Mouse (Mus musculus) ES-E14 (cell line): ENCODE results near the gene Cd4. TPM values are rescaled to one million over a fixed set of nuclear protein-coding genes. Genes with fewer than 3 reads are reported as not detected.
"Not testable (repeated sequence)": the region's sequence is repeated elsewhere in the genome, so short reads cannot be mapped to it uniquely, and the experiment has no call there.

Source experiments
- DNase-seq: peaks from one replicate; pipeline ENCODE4 v3.0.0-alpha.2; 2013; ENCODE audit warnings: low read depth, low spot score
- H3K27ac ChIP-seq: 2 replicates; pipeline ENCODE4 v1.5.1; 2012; ENCODE audit warnings: low read depth, mild to moderate bottlenecking, low read length, moderate library complexity, mixed read lengths; ENCODE audit not compliant: poor library complexity, insufficient read depth, severe bottlenecking
- H3K36me3 ChIP-seq: 2 replicates; pipeline ENCODE4 v1.6.1; 2012; ENCODE audit warnings: mild to moderate bottlenecking, low read length, moderate library complexity, mixed read lengths; ENCODE audit not compliant: control insufficient read depth, poor library complexity, insufficient read depth, severe bottlenecking
- H3K4me1 ChIP-seq, 2 experiments: fragments of 150-350 bp in 1 of 2; sonication (generic) in 1 of 2; 2 replicates each; pipeline ENCODE4 v1.6.1; 2012; ENCODE audit warnings: low read length in 2 of 2, mild to moderate bottlenecking in 1 of 2, mixed read lengths in 1 of 2; ENCODE audit not compliant: control insufficient read depth in 2 of 2, insufficient read depth in 2 of 2, poor library complexity in 1 of 2
- H3K4me3 ChIP-seq, 2 experiments: fragments of 150-350 bp in 1 of 2; sonication (generic) in 1 of 2; 2 replicates each; pipeline ENCODE4 v1.5.1; 2012; ENCODE audit warnings: low read length in 2 of 2, low read depth in 1 of 2, mild to moderate bottlenecking in 1 of 2, mixed read lengths in 1 of 2; ENCODE audit not compliant: insufficient read depth in 1 of 2, poor library complexity in 1 of 2, severe bottlenecking in 1 of 2
- H3K9ac ChIP-seq: 2 replicates; pipeline ENCODE4 v1.6.1; 2012; ENCODE audit warnings: low read depth, mild to moderate bottlenecking, low read length, mixed read lengths; ENCODE audit not compliant: poor library complexity, insufficient read depth, severe bottlenecking
- H3K9me3 ChIP-seq: fragments of 150-350 bp; sonication (generic); 2 replicates; pipeline ENCODE4 v1.6.1; 2012; ENCODE audit warnings: low read depth, mild to moderate bottlenecking, low read length; ENCODE audit not compliant: control insufficient read depth, insufficient read depth
- CHD2 ChIP-seq: IDR thresholded peaks from 2 replicates; pipeline ENCODE4 v1.6.1; 2014; ENCODE audit warnings: mild to moderate bottlenecking, low read depth, low read length, inconsistent platforms
- HCFC1 ChIP-seq: IDR thresholded peaks from 2 replicates; pipeline ENCODE4 v1.6.1; 2012; ENCODE audit warnings: low read length, inconsistent platforms, borderline replicate concordance; ENCODE audit not compliant: insufficient read depth
- MAFK ChIP-seq: IDR thresholded peaks from 2 replicates; pipeline ENCODE4 v1.6.1; 2014; ENCODE audit warnings: mild to moderate bottlenecking, low read depth, low read length, inconsistent platforms; ENCODE audit not compliant: insufficient read depth
- ZC3H11A ChIP-seq: IDR thresholded peaks from 2 replicates; pipeline ENCODE4 v1.6.1; 2012; ENCODE audit warnings: low read depth, mild to moderate bottlenecking, inconsistent platforms, low read length, borderline replicate concordance
- ZNF384 ChIP-seq: IDR thresholded peaks from 2 replicates; pipeline ENCODE4 v1.6.1; 2012; ENCODE audit warnings: low read depth, low read length, inconsistent platforms
- in situ Hi-C, 2 experiments: fragments of 600-800 bp; cut with MboI; formaldehyde crosslinking; loops; one replicate each; pipeline ENCODE4 v1.15.1; 2025; ENCODE audit warnings: low sequenced_read_pairs in 2 of 2, inconsistent platforms in 1 of 2; ENCODE audit not compliant: unreplicated experiment in 2 of 2
- total RNA-seq: library from RNA; depleted of rRNA; stranded (reverse); fragments of 300-350 nt; gene quantifications from 2 replicates; pipeline ENCODE4 v1.2.3, GENCODE M21; 2012

Cd4 gene
- total RNA-seq, 1 experiment = 0.49 TPM

GRCm38 (mm10) chr6:124831649-124832048 is 56.4 kb downstream of the Cd4 start:
- Histone ChIP-seq H3K9me3 (no peaks in the 10 kb centered on the region), H3K9ac (peak overlapping the region; percentile 21; the same call in 1 of the 2 replicates), H3K36me3 (peaks cover 28% of the 10 kb centered on the region), H3K4me3 (peak overlapping the region; percentile 14 to 31; a peak in 3 of 4 replicates), H3K27ac (no peak overlapping the region; the same call in 1 of the 2 replicates), H3K4me1 (peaks cover 2 to 12% of the 10 kb centered on the region in 2 experiments; a peak in 2 of 4 replicates)
- TF ChIP-seq HCFC1 = no peak
- TF ChIP-seq MAFK = no peak
- TF ChIP-seq ZC3H11A = no peak
- TF ChIP-seq ZNF384 = no peak
- TF ChIP-seq CHD2 = no peak
- in situ Hi-C loops = no loop called here
- peak; percentile 59 for DNase-seq

DNA sequence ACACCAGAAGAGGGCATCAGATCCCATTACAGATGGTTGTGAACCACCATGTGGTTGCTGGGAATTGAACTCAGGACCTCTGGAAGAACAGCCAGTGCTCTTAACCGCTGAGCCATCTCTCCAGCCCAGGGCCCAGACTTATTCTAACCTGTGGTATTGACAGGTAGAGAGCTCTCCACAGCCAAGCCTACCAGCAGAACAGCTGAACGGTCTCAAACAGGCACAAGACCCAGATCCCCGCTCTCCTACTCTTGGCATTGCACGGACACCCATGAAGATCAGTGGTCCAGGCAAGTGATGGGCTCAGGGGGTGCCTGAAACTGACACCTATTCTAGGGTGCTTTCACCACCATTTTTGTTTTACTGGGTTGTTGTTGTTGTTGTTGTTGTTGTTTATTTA is 56.8 kb downstream of the Cd4 start:
- peaks cover 29% of the 10 kb centered on the region for H3K36me3 ChIP-seq
- peaks cover 2 to 12% of the 10 kb centered on the region in 2 experiments; a peak in 2 of 4 replicates for H3K4me1 ChIP-seq
- peak overlapping the region; percentile 19 to 31; a peak in 2 of 4 replicates for H3K4me3 ChIP-seq
- in situ Hi-C loops, H3K9me3 ChIP-seq, DNase-seq, H3K27ac ChIP-seq: not testable (repeated sequence)
- peak overlapping the region; percentile 40; the same call in 1 of the 2 replicates for H3K9ac ChIP-seq

DNA sequence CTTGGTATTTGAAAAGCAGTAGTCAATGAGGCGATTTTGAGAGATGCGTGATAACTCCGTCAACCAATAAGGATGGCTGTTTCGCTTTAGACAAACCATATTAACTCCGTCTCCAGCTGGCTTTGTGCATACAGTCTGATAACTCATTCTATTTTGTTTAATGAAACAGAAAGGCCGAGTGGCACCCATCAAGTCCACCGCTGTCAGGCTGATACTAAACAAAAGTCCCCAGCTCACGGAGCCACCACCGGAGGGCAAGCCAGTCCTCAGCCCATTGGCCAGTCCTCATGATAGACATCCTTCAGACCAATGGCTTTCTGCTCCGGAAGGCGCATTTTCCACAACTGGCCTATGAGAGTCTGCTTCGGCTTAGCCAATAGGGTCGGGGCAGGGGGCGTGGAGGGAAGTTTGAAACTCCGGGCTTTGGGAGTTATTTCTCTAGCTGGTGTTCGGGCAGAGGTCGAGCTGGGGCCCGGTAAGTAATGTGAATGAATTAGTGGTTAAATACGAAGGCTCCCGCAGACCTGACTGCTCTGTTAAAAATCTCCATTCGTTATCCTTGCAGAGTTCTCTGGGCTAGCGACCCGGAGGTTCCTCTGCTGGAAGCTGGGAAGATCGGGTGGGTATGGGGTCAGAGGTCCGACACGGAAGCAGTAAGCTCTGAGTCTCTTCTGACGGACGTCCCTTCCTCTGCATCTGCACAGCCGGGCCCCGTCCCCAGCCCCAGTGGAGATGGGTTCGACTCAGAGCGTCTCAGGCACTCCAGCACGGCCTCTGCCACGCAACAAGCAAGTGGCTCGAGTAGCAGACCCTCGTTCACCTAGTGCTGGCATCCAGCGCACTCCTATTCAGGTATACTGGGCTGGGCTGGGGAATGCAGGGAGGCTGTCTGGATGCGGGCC is 58.0 kb downstream of the Cd4 start:
- H3K36me3 ChIP-seq = peaks cover 37% of the 10 kb centered on the region

DNA sequence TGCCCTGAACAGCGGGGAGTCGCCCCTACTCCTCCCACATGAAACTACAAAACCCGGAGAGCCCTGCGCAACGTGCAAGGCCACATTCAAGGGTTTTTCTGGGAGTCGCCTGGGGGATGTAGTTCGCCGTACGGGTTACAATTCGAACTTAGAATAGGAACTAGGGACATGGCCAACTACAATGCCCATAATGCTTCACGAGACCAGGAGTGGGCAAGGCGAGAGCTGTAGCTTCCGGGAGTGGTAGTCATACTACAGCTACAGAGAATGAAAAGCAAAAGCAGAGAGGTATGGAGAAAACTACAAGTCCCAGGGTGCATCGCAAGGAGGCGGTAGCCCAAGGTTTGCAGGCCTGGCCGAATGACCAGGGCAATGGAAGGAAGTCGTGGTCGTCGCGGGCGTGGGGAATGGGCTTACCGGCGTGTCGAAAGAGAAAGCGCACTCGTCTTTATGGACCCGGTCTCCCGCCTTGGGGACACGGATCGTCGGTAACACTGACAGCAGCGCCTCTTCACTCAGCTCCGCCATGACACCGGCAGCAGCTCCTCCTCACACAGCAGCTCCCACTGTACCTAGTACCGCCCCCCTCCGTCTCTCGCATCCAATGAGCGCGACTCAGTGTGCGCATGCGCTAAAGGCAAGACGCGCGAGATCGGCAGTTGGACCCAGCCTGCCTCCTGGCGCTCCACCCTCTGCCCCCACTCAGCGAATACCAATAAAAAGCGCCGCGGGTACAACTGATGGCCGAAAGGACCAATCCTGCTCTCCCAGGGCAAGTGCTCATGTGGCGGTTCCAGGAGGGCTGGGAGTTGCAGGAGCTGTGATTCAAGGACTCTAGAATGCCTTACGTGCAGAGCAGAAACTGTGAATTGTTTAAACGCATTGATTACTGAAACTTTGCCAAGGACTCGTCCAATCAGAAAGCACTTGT is 58.9 kb downstream of the Cd4 start, which contains the start of the genes Usp5 and Cdca3:
Gene Usp5, minus strand, starts transcription at position 617 of the 931 bp plus-strand sequence.
Gene Cdca3, plus strand, starts transcription at position 680 of the 931 bp plus-strand sequence.
- Histone ChIP-seq H3K9ac (peak within 1 kb of the TSS; percentile 90), H3K36me3 (peaks cover 40% of the 10 kb centered on the region), H3K4me1 (peaks cover 2% of the 10 kb centered on the region in 2 experiments; a peak in 2 of 4 replicates), H3K4me3 (peak within 1 kb of the TSS; percentile 83 to 90), H3K27ac (peak within 1 kb of the TSS; percentile 60), H3K9me3 (no peaks in the 10 kb centered on the region)
- in situ Hi-C loops = no loop called here
- TF ChIP-seq HCFC1 = peak; percentile 99
- no peak for TF ChIP-seq MAFK
- TF ChIP-seq ZC3H11A = no peak
- TF ChIP-seq CHD2 = peak; percentile 89
- TF ChIP-seq ZNF384 = no peak
- DNase-seq = peak; percentile 99

More for the DNA sequence above, 58.0 kb downstream of the Cd4 start:
- Histone ChIP-seq H3K4me3 (peak overlapping the region; percentile 83 to 87), H3K9ac (peak overlapping the region; percentile 89), H3K27ac (peak overlapping the region; percentile 30), H3K4me1 (peaks cover 2 to 3% of the 10 kb centered on the region in 2 experiments; a peak in 2 of 4 replicates), H3K9me3 (no peaks in the 10 kb centered on the region)
- peak; percentile 94 for DNase-seq
- TF ChIP-seq ZC3H11A (no peak), HCFC1 (no peak), CHD2 (peak; percentile 91)
- in situ Hi-C loops = no loop called here
